Mouse (Mus musculus): ENCODE measurements at regions not wholly inside any gene's neighbourhood (a gene's known extent, or its start where the extent isn't known, plus 50 kb on each side); places are given as distances from the start of the nearest gene placed in this dataset.

DNA sequence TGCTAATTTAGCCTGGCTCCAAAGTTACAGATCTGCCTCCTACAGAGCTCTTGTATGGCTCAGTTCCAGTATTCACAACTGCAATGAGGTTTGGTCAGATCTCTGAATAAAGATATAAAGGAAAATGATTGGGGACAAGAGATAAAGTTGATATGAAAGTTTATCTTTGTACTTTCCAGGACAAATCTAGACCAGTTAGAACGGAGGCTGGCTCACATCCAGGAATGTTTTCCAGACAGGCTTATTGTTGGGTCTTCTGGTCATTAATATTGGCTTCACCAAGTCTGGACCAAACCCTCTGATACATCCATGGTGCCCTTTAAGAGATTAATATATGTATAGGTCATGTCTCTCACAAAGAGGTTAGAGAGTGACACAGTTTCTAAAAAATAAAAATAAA is 97.9 kb downstream of the Trib2 start:
- TF ChIP-seq POLR2A (IDR thresholded peaks at IDR 0.05; ENCODE audit: control insufficient read depth, extremely low read depth, insufficient read depth, low read length, poor library complexity) = no peak
- TF ChIP-seq CTCF (IDR thresholded peaks at IDR 0.05; ENCODE audit: borderline replicate concordance, control insufficient read depth, extremely low read depth, insufficient read depth, low read length, poor library complexity) = no peak
- Histone ChIP-seq H3K4me1 (replicated peaks; ENCODE audit: control insufficient read depth, insufficient read depth, low read length) (no peaks in the 10 kb centered on the region), H3K36me3 (ENCODE audit: control insufficient read depth, insufficient read depth, low read length) (no peaks in the 10 kb centered on the region), H3K27me3 (ENCODE audit: control insufficient read depth, insufficient read depth, low read length) (no peaks in the 10 kb centered on the region), H3K27ac (ENCODE audit: control insufficient read depth, insufficient read depth, low read length) (no peak overlapping the region), H3K4me3 (ENCODE audit: control insufficient read depth, insufficient read depth, low read length) (no peak overlapping the region)
- DNase-seq = no peak
- WGBS = 95% methylated on average over 1 of the region's 1 CpGs

DNA sequence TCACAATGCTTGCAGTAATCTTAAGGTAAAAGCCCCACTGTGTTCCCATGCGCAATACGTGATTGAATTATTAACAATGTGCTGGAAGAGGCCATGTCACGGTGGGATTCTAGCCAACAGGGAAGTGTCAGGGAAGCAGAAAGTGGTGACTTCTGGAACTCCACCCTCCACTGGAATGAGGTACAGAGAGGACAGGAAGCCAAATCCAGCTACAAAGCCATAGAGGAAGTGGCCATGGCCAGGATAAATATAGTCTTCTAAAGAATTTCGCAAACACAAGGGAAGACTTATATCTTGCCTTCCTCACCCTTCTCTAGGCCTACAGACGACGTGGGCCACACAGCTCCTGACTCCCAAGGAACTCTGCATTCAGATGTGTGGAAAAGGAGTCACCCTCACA is 98.7 kb downstream of the Trib2 start:
- WGBS = 78% methylated on average over 6 of the region's 6 CpGs
- Histone ChIP-seq H3K4me3 (ENCODE audit: control insufficient read depth, insufficient read depth, low read length) (no peak overlapping the region), H3K4me1 (replicated peaks; ENCODE audit: control insufficient read depth, insufficient read depth, low read length) (no peaks in the 10 kb centered on the region), H3K27me3 (ENCODE audit: control insufficient read depth, insufficient read depth, low read length) (no peaks in the 10 kb centered on the region), H3K36me3 (ENCODE audit: control insufficient read depth, insufficient read depth, low read length) (no peaks in the 10 kb centered on the region), H3K27ac (ENCODE audit: control insufficient read depth, insufficient read depth, low read length) (no peak overlapping the region)
- no peak for DNase-seq
- no peak for TF ChIP-seq POLR2A (IDR thresholded peaks at IDR 0.05; ENCODE audit: control insufficient read depth, extremely low read depth, insufficient read depth, low read length, poor library complexity)
- TF ChIP-seq CTCF (IDR thresholded peaks at IDR 0.05; ENCODE audit: borderline replicate concordance, control insufficient read depth, extremely low read depth, insufficient read depth, low read length, poor library complexity) = no peak

DNA sequence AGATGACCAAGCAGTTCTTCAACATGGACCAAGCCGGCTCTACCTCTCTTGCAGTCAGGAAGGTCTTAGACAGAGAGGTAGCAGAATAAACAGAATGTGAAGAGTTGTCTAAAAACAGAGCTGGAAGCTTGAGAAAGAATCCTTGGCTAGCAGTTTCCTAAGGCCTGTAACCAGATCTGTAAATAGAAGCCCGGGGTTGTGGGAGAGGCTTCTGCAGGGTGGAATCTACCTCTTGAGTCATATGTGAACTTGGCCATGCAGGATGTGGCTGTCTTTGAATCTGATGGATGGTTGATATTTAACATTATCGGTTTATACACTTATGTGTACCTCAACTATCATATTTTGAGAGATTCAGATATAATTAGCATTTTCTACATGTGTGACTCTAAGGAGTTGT is 99.4 kb downstream of the Trib2 start:
- no peak for DNase-seq
- H3K4me1 ChIP-seq (replicated peaks; ENCODE audit: control insufficient read depth, insufficient read depth, low read length) = no peaks in the 10 kb centered on the region
- 86% methylated on average over 3 of the region's 3 CpGs for WGBS
- H3K36me3 ChIP-seq (ENCODE audit: control insufficient read depth, insufficient read depth, low read length) = no peaks in the 10 kb centered on the region
- no peak for TF ChIP-seq CTCF (IDR thresholded peaks at IDR 0.05; ENCODE audit: borderline replicate concordance, control insufficient read depth, extremely low read depth, insufficient read depth, low read length, poor library complexity)
- no peak for TF ChIP-seq POLR2A (IDR thresholded peaks at IDR 0.05; ENCODE audit: control insufficient read depth, extremely low read depth, insufficient read depth, low read length, poor library complexity)
- H3K4me3 ChIP-seq (ENCODE audit: control insufficient read depth, insufficient read depth, low read length) = no peak overlapping the region
- H3K27ac ChIP-seq (ENCODE audit: control insufficient read depth, insufficient read depth, low read length) = no peak overlapping the region
- H3K27me3 ChIP-seq (ENCODE audit: control insufficient read depth, insufficient read depth, low read length) = no peaks in the 10 kb centered on the region

DNA sequence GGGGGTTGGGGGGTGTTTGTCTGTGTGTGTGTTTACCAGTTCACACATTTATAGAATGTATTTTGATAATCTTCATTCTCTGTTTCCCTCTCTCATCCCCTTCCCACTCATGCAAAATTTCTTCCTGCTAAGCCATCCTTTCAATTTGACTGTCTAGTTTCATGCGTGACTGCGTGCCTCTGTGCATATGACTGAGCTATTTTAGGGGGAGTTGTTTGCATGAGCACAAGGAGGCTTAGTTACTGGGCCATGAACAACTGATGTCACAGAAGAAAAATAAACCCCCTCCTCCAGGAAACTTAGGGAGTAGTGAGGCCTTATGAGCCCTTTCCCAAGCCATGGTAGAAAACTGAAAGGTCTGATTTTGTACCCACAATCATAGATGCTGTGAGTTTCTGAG is 103.1 kb downstream of the Trib2 start:
- DNase-seq = no peak
- Histone ChIP-seq H3K36me3 (ENCODE audit: control insufficient read depth, insufficient read depth, low read length) (no peaks in the 10 kb centered on the region), H3K27ac (ENCODE audit: control insufficient read depth, insufficient read depth, low read length) (no peak overlapping the region), H3K4me1 (replicated peaks; ENCODE audit: control insufficient read depth, insufficient read depth, low read length) (no peaks in the 10 kb centered on the region), H3K27me3 (ENCODE audit: control insufficient read depth, insufficient read depth, low read length) (no peaks in the 10 kb centered on the region), H3K4me3 (ENCODE audit: control insufficient read depth, insufficient read depth, low read length) (no peak overlapping the region)
- 93% methylated on average over 2 of the region's 2 CpGs for WGBS
- no peak for TF ChIP-seq POLR2A (IDR thresholded peaks at IDR 0.05; ENCODE audit: control insufficient read depth, extremely low read depth, insufficient read depth, low read length, poor library complexity)
- no peak for TF ChIP-seq CTCF (IDR thresholded peaks at IDR 0.05; ENCODE audit: borderline replicate concordance, control insufficient read depth, extremely low read depth, insufficient read depth, low read length, poor library complexity)

DNA sequence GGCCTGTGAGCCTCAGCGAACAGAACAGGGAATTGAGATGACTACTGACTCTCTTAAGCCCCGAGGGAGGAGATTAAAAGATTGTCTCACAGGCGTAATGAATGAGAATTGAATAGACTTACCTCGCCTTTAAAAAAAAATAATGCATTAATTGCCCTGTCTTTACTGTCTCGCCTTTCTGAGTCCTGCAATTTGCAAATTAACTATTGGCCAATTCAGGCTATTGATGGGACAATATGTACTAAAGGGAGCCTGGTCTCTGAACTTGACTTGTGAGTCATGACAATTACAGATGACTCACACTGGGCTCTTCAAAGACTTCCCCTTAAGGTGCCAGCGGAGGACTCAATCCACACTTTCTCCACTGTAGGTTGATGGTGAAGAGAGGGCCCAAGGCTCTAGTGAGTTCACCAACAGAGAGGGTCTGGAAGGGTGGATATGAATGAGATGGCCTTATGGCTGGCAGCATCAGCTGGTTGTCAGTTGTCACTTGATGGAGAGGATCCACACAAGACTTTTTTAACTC is 109.1 kb downstream of the Trib2 start:
- no peak overlapping the region for H3K27ac ChIP-seq (ENCODE audit: control insufficient read depth, insufficient read depth, low read length)
- no peaks in the 10 kb centered on the region for H3K36me3 ChIP-seq (ENCODE audit: control insufficient read depth, insufficient read depth, low read length)
- no peaks in the 10 kb centered on the region for H3K4me1 ChIP-seq (replicated peaks; ENCODE audit: control insufficient read depth, insufficient read depth, low read length)
- TF ChIP-seq POLR2A (IDR thresholded peaks at IDR 0.05; ENCODE audit: control insufficient read depth, extremely low read depth, insufficient read depth, low read length, poor library complexity) = no peak
- TF ChIP-seq CTCF (IDR thresholded peaks at IDR 0.05; ENCODE audit: borderline replicate concordance, control insufficient read depth, extremely low read depth, insufficient read depth, low read length, poor library complexity) = no peak
- no peak overlapping the region for H3K4me3 ChIP-seq (ENCODE audit: control insufficient read depth, insufficient read depth, low read length)
- no peak for DNase-seq
- WGBS = 90% methylated on average over 6 of the region's 6 CpGs
- H3K27me3 ChIP-seq (ENCODE audit: control insufficient read depth, insufficient read depth, low read length) = no peaks in the 10 kb centered on the region

DNA sequence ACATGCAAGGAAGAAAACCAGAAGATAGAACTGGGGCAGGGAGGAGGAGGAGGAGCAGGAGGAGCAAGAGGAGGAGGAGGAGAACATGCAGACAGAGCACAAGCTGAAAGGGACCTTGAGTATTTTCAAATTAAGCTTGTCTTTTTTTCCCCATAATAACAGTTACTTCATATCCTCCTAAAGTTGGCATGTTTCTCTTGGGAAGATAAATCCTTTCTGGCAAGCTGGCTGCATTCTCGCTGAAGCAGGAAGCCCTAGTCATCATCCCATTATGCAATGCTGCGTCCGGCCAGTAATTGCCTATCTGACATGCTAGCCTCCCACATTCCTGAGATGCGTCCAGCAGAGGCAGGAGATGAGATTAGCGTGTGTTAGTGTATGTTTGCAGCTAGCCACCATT is 112.3 kb downstream of the Trib2 start:
- DNase-seq = no peak
- Histone ChIP-seq H3K4me1 (replicated peaks; ENCODE audit: control insufficient read depth, insufficient read depth, low read length) (no peaks in the 10 kb centered on the region), H3K4me3 (ENCODE audit: control insufficient read depth, insufficient read depth, low read length) (no peak overlapping the region), H3K36me3 (ENCODE audit: control insufficient read depth, insufficient read depth, low read length) (no peaks in the 10 kb centered on the region), H3K27me3 (ENCODE audit: control insufficient read depth, insufficient read depth, low read length) (no peaks in the 10 kb centered on the region), H3K27ac (ENCODE audit: control insufficient read depth, insufficient read depth, low read length) (no peak overlapping the region)
- 77% methylated on average over 5 of the region's 5 CpGs for WGBS
- TF ChIP-seq POLR2A (IDR thresholded peaks at IDR 0.05; ENCODE audit: control insufficient read depth, extremely low read depth, insufficient read depth, low read length, poor library complexity) (no peak), CTCF (IDR thresholded peaks at IDR 0.05; ENCODE audit: borderline replicate concordance, control insufficient read depth, extremely low read depth, insufficient read depth, low read length, poor library complexity) (no peak)

DNA sequence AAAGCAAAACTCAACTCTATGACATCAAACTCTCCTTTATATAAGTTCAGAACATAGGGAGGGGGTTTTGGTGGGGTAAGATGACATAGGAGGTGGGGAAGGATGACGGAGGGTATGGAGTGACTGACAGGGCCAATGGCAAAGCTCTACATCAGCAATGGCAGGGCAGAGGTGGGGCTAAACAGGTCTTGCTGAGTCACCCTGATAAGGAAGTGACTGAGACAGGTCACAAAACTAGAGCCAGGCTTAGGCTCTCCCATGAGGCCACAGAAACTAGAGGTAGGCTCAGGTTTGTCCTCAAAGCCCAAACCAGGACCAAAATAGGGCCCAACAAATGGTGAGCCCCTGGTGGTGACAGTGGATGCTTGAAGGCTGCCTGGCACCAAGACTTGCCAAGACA is 114.6 kb downstream of the Trib2 start:
- no peak for DNase-seq
- H3K4me3 ChIP-seq (ENCODE audit: control insufficient read depth, insufficient read depth, low read length) = no peak overlapping the region
- 100% methylated on average over 1 of the region's 1 CpGs for WGBS
- H3K4me1 ChIP-seq (replicated peaks; ENCODE audit: control insufficient read depth, insufficient read depth, low read length) = no peaks in the 10 kb centered on the region
- no peaks in the 10 kb centered on the region for H3K27me3 ChIP-seq (ENCODE audit: control insufficient read depth, insufficient read depth, low read length)
- H3K36me3 ChIP-seq (ENCODE audit: control insufficient read depth, insufficient read depth, low read length) = no peaks in the 10 kb centered on the region
- no peak for TF ChIP-seq CTCF (IDR thresholded peaks at IDR 0.05; ENCODE audit: borderline replicate concordance, control insufficient read depth, extremely low read depth, insufficient read depth, low read length, poor library complexity)
- no peak for TF ChIP-seq POLR2A (IDR thresholded peaks at IDR 0.05; ENCODE audit: control insufficient read depth, extremely low read depth, insufficient read depth, low read length, poor library complexity)
- no peak overlapping the region for H3K27ac ChIP-seq (ENCODE audit: control insufficient read depth, insufficient read depth, low read length)
